Mouse (Mus musculus) MEL (cell line): ENCODE data around the gene Rbfox2. TPM values are rescaled to one million over a fixed set of nuclear protein-coding genes. Genes with fewer than 3 reads are reported as not detected.

Experiments used
- DNase-seq: peaks from one replicate; pipeline ENCODE4 v3.0.0; 2011; ENCODE audit warnings: low read depth, low spot score
- H3K27ac ChIP-seq: 2 replicates; pipeline ENCODE4 v1.5.1; 2012; ENCODE audit warnings: low read depth, mild to moderate bottlenecking, control low read depth, low read length, moderate library complexity; ENCODE audit not compliant: control insufficient read depth
- H3K27me3 ChIP-seq, 2 experiments: fragments of 150-350 bp in 1 of 2; sonication (generic) in 1 of 2; 2 replicates each; pipeline ENCODE4 v1.6.1; 2012; ENCODE audit warnings: low read length in 2 of 2, mild to moderate bottlenecking in 2 of 2, improper control_type of control experiment in 1 of 2, moderate library complexity in 1 of 2; ENCODE audit not compliant: insufficient read depth in 2 of 2, control insufficient read depth in 1 of 2
- H3K36me3 ChIP-seq, 2 experiments: 2 replicates each; pipeline ENCODE4 v1.6.1; 2012 to 2014; ENCODE audit warnings: low read length in 2 of 2, improper control_type of control experiment in 1 of 2, inconsistent platforms in 1 of 2, mild to moderate bottlenecking in 1 of 2; ENCODE audit not compliant: insufficient read depth in 2 of 2, control insufficient read depth in 1 of 2
- H3K4me1 ChIP-seq, 2 experiments: fragments of 150-350 bp in 1 of 2; sonication (generic) in 1 of 2; 2 replicates each; pipeline ENCODE4 v1.6.1; 2012; ENCODE audit warnings: low read length in 2 of 2, improper control_type of control experiment in 1 of 2, mild to moderate bottlenecking in 1 of 2; ENCODE audit not compliant: insufficient read depth in 2 of 2, control insufficient read depth in 1 of 2
- H3K4me3 ChIP-seq, 2 experiments: fragments of 150-350 bp in 1 of 2; sonication (generic) in 1 of 2; 2 replicates each; pipeline ENCODE4 v1.5.1; 2012; ENCODE audit warnings: low read depth in 2 of 2, low read length in 2 of 2, mild to moderate bottlenecking in 2 of 2, moderate library complexity in 2 of 2, control low read depth in 1 of 2, improper control_type of control experiment in 1 of 2; ENCODE audit not compliant: control insufficient read depth in 1 of 2, insufficient read depth in 1 of 2
- H3K79me2 ChIP-seq: 2 replicates; pipeline ENCODE4 v1.6.1; 2012; ENCODE audit warnings: mild to moderate bottlenecking, low read length, moderate library complexity; ENCODE audit not compliant: control insufficient read depth, poor library complexity, insufficient read depth
- H3K9ac ChIP-seq: 2 replicates; pipeline ENCODE4 v1.6.1; 2012; ENCODE audit warnings: low read depth, mild to moderate bottlenecking, control low read depth, low read length, moderate library complexity; ENCODE audit not compliant: control insufficient read depth, poor library complexity, severe bottlenecking
- H3K9me3 ChIP-seq: fragments of 150-350 bp; sonication (generic); replicated peaks from 2 replicates; pipeline ENCODE4 v1.6.1; 2012; ENCODE audit warnings: mild to moderate bottlenecking, low read length, improper control_type of control experiment, moderate library complexity; ENCODE audit not compliant: insufficient read depth
- CHD1 ChIP-seq: IDR thresholded peaks from 2 replicates; pipeline ENCODE4 v1.6.1; 2012; ENCODE audit warnings: low read depth, mild to moderate bottlenecking, inconsistent platforms, low read length, improper control_type of control experiment
- CHD2 ChIP-seq: IDR thresholded peaks from 2 replicates; pipeline ENCODE4 v1.6.1; 2011; ENCODE audit warnings: low read length, improper control_type of control experiment
- E2F4 ChIP-seq: IDR thresholded peaks from 2 replicates; pipeline ENCODE4 v1.6.1; 2011; ENCODE audit warnings: low read depth, low read length, improper control_type of control experiment, borderline replicate concordance
- ETS1 ChIP-seq: IDR thresholded peaks from 2 replicates; pipeline ENCODE4 v1.6.1; 2012; ENCODE audit warnings: low read depth, mild to moderate bottlenecking, inconsistent platforms, low read length, improper control_type of control experiment, moderate library complexity
- GATA1 ChIP-seq: IDR thresholded peaks from 2 replicates; pipeline ENCODE4 v1.6.1; 2011; ENCODE audit warnings: low read depth, low read length, improper control_type of control experiment
- HCFC1 ChIP-seq: IDR thresholded peaks from 2 replicates; pipeline ENCODE4 v1.6.1; 2012; ENCODE audit warnings: low read depth, mild to moderate bottlenecking, inconsistent platforms, low read length, improper control_type of control experiment, moderate library complexity
- MEF2A ChIP-seq: IDR thresholded peaks from 2 replicates; pipeline ENCODE4 v1.6.1; 2014; ENCODE audit warnings: low read depth, mild to moderate bottlenecking, inconsistent platforms, low read length, improper control_type of control experiment; ENCODE audit not compliant: poor library complexity, insufficient replicate concordance, severe bottlenecking; ENCODE audit errors: extremely low read depth
- MXI1 ChIP-seq: IDR thresholded peaks from 2 replicates; pipeline ENCODE4 v1.6.1; 2011; ENCODE audit warnings: mild to moderate bottlenecking, low read depth, low read length, improper control_type of control experiment
- MYB ChIP-seq: IDR thresholded peaks from 2 replicates; pipeline ENCODE4 v1.6.1; 2011; ENCODE audit warnings: mild to moderate bottlenecking, low read depth, low read length, improper control_type of control experiment
- MYC ChIP-seq: IDR thresholded peaks from 2 replicates; pipeline ENCODE4 v1.6.1; 2011; ENCODE audit warnings: low read depth, mild to moderate bottlenecking, low read length, improper control_type of control experiment, moderate library complexity
- POLR2A ChIP-seq, 2 experiments: IDR thresholded peaks; 2 replicates each; pipeline ENCODE4 v1.6.1; 2011 to 2012; ENCODE audit warnings: low read length in 2 of 2, mild to moderate bottlenecking in 2 of 2, control low read depth in 1 of 2, improper control_type of control experiment in 1 of 2, low read depth in 1 of 2, moderate library complexity in 1 of 2; ENCODE audit not compliant: control insufficient read depth in 1 of 2, insufficient read depth in 1 of 2, poor library complexity in 1 of 2
- POLR2AphosphoS5 ChIP-seq: IDR thresholded peaks from 2 replicates; pipeline ENCODE4 v1.6.1; 2012; ENCODE audit warnings: low read depth, borderline replicate concordance, mild to moderate bottlenecking, inconsistent platforms, low read length, moderate library complexity, mixed read lengths
- TAL1 ChIP-seq: IDR thresholded peaks from 2 replicates; pipeline ENCODE4 v1.6.1; 2012; ENCODE audit warnings: mild to moderate bottlenecking, inconsistent platforms, low read length, moderate library complexity, mixed read lengths
- UBTF ChIP-seq: IDR thresholded peaks from 2 replicates; pipeline ENCODE4 v1.6.1; 2012; ENCODE audit warnings: low read depth, mild to moderate bottlenecking, inconsistent platforms, low read length, improper control_type of control experiment, moderate library complexity, borderline replicate concordance; ENCODE audit not compliant: insufficient read depth
- ZMIZ1 ChIP-seq: IDR thresholded peaks from 2 replicates; pipeline ENCODE4 v1.6.1; 2012; ENCODE audit warnings: low read depth, mild to moderate bottlenecking, inconsistent platforms, low read length, improper control_type of control experiment, moderate library complexity
- ZNF384 ChIP-seq: IDR thresholded peaks from 2 replicates; pipeline ENCODE4 v1.6.1; 2012; ENCODE audit warnings: low read depth, mild to moderate bottlenecking, inconsistent platforms, low read length, improper control_type of control experiment
- polyA plus RNA-seq, 2 experiments: library from polyadenylated mRNA; stranded (reverse) in 1 of 2; unstranded in 1 of 2; fragments of >175 nt in 1 of 2; fragments of >200 nt in 1 of 2; gene quantifications; 2 replicates each; pipeline versions ENCODE4 v1.2.1 to v1.2.4; 2012; ENCODE audit warnings: low replicate concordance in 2 of 2, low read depth in 1 of 2; ENCODE audit not compliant: insufficient read length in 2 of 2, insufficient read depth in 1 of 2, missing spikeins in 1 of 2
- total RNA-seq: library from RNA; depleted of rRNA; stranded (reverse); fragments of 300-350 nt; gene quantifications from 2 replicates; pipeline ENCODE4 v1.2.3, GENCODE M21; 2012

Gene Rbfox2
- total and polyA plus RNA-seq, 3 experiments = 3.4 to 6.0 TPM; not detected in 1

DNA sequence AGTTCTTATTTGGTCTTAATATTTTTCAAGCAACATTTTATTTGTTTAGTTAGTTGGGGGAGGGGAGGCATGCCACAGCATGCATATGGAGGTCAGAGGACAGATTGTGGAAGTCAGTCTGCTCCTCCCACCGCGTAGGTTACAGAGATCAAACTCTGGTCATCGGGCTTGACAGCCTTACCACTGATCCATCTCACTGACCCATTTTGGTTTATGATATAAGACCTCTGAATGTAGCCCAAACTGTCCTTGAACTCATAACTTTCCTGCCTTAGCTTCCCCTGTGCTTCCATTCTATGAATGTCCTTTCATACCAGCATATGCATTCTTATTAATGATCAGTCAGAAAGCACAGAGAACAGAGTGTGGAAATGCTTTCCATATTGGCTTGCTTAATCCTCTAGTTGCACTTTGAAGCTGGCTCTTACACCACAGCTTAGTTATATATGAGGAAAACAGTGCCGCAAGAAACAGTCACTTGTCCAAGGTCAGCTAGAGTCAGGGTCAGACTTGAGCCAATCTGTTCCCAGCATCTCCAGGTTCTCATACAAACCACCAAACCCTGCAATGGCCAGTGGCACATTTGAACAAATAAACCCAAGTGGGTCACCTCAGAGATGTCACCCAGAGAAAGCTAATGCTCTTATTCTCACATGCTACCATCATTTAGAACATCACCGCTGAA is 62.8 kb downstream of the Rbfox2 start:
- DNase-seq = no peak
- no peaks in the 10 kb centered on the region for H3K9me3 ChIP-seq
- no peaks in the 10 kb centered on the region for H3K79me2 ChIP-seq
- no peak overlapping the region for H3K4me3 ChIP-seq
- no peaks in the 10 kb centered on the region for H3K36me3 ChIP-seq
- H3K27me3 ChIP-seq = no peaks in the 10 kb centered on the region
- TF ChIP-seq ETS1 = no peak
- H3K9ac ChIP-seq = no peak overlapping the region
- no peak overlapping the region for H3K27ac ChIP-seq
- no peaks in the 10 kb centered on the region for H3K4me1 ChIP-seq

DNA sequence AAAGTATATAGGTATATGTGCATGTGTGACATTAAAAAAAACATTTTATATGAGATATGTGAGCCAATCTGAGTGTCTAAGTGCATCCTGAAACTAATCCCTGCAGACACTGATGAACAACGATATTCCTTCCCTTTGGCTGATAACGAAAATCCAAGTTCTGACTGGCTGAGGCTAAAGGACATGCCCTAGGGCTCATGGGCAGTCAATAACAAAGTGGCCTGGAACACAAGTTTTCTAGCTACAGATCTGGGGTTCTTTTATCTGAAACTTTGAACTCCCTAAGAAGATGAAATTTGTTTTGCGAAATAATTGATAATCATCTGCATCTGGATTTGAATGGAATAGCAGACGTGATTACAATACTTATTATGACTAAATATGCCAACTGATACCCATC is 66.2 kb downstream of the Rbfox2 start:
- no peak for TF ChIP-seq CHD1
- TF ChIP-seq UBTF = no peak
- no peak for TF ChIP-seq TAL1
- TF ChIP-seq MYB = no peak
- no peak for TF ChIP-seq CHD2
- TF ChIP-seq GATA1 = no peak
- no peak for TF ChIP-seq MEF2A
- TF ChIP-seq MXI1 = no peak
- no peaks in the 10 kb centered on the region for H3K27me3 ChIP-seq
- H3K9me3 ChIP-seq = no peaks in the 10 kb centered on the region
- H3K4me1 ChIP-seq = peaks cover 2 to 13% of the 10 kb centered on the region in 2 experiments; a peak in 3 of 4 replicates
- peaks cover 0 to 11% of the 10 kb centered on the region in 2 experiments; a peak in 2 of 4 replicates for H3K36me3 ChIP-seq
- no peak overlapping the region for H3K4me3 ChIP-seq
- no peak overlapping the region for H3K27ac ChIP-seq
- no peak for DNase-seq
- no peaks in the 10 kb centered on the region for H3K79me2 ChIP-seq
- H3K9ac ChIP-seq = no peak overlapping the region

GRCm38 (mm10) chr15:77239564-77239963 is 67.2 kb downstream of the Rbfox2 start:
- Histone ChIP-seq H3K27ac (no peak overlapping the region), H3K36me3 (peaks cover 0 to 18% of the 10 kb centered on the region in 2 experiments; a peak in 2 of 4 replicates), H3K4me1 (peaks cover 6 to 17% of the 10 kb centered on the region in 2 experiments; a peak in 3 of 4 replicates), H3K79me2 (no peaks in the 10 kb centered on the region), H3K9ac (no peak overlapping the region), H3K27me3 (no peaks in the 10 kb centered on the region), H3K4me3 (no peak overlapping the region), H3K9me3 (no peaks in the 10 kb centered on the region)
- TF ChIP-seq HCFC1 = no peak
- no peak for TF ChIP-seq CHD2
- no peak for TF ChIP-seq ZNF384
- no peak for TF ChIP-seq GATA1
- TF ChIP-seq E2F4 = no peak
- no peak for TF ChIP-seq POLR2A (IDR thresholded peaks at IDR 0.05; ENCODE audit: control insufficient read depth in 1 of 2, insufficient read depth in 1 of 2, low read depth in 1 of 2, low read length in 2 of 2, poor library complexity in 1 of 2)
- TF ChIP-seq MYC = no peak
- TF ChIP-seq ZMIZ1 = no peak
- no peak for TF ChIP-seq POLR2AphosphoS5
- no peak for TF ChIP-seq UBTF
- no peak for DNase-seq
